Mouse (Mus musculus): Measurements from ENCODE around the gene Atp6v0b.

DNA sequence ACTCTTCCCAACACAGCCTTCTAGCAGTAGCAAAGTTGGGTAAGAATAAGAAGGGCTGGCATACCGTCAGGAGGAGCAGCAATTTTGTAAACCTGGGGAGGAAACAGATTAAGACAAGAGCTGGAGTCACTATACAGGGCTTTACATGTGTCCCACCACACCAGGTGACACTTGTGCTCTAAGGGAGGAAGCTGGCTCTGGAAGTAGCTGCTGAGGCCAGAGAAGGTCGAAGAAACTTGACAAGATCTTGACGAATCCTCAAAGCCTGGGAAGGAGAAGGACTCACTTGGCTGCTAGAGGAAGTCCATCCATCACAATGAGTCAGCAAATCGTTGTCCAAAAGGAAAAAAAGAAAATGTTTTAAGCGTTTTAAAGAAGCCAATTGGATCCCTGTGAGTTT, 29.3 kb upstream of the Atp6v0b start:
- TF ChIP-seq POLR2A (IDR thresholded peaks at IDR 0.05; ENCODE audit: insufficient read depth, low read length) (no peak), CTCF (IDR thresholded peaks at IDR 0.05; ENCODE audit: low read depth, low read length) (no peak)
